Mouse (Mus musculus): ENCODE measurements around the gene Ugt1a2.
A peak's percentile ranks its signal among the peaks of the same experiment; 100 is the strongest.
"Not testable (repeated sequence)": the region's sequence is repeated elsewhere in the genome, so short reads cannot be mapped to it uniquely, and the experiment has no call there.

Gene Ugt1a2

GRCm38 (mm10) chr1:88217576-88217975 lies 17.2 kb downstream of the Ugt1a2 start:
- DNase-seq (ENCODE audit: low read depth, low spot score) = peak; percentile 24

- DNase-seq (ENCODE audit: low read depth, low spot score) = peak; percentile 16
Observed at GRCm38 (mm10) chr1:88218051-88218450, 17.6 kb downstream of the Ugt1a2 start.

GRCm38 (mm10) chr1:88218591-88218990 lies 18.2 kb downstream of the Ugt1a2 start:
- DNase-seq (ENCODE audit: low read depth, low spot score) = peak; percentile 5

- DNase-seq (ENCODE audit: low read depth, low spot score) = peak; percentile 23
Observed at GRCm38 (mm10) chr1:88219054-88219453, 18.7 kb downstream of the Ugt1a2 start.

- peak; percentile 16 for DNase-seq (ENCODE audit: low read depth, low spot score)
Observed at GRCm38 (mm10) chr1:88220336-88220735, 19.9 kb downstream of the Ugt1a2 start.

GRCm38 (mm10) chr1:88222216-88222615 lies 21.8 kb downstream of the Ugt1a2 start:
- DNase-seq (ENCODE audit: low read depth, low spot score) = peak; percentile 7

- DNase-seq (ENCODE audit: low read depth, low spot score) = peak; percentile 15
Observed at GRCm38 (mm10) chr1:88223011-88223515, 22.7 kb downstream of the Ugt1a2 start.

- peak; percentile 24 for DNase-seq (ENCODE audit: low read depth, low spot score)
Observed at GRCm38 (mm10) chr1:88223591-88223990, 23.2 kb downstream of the Ugt1a2 start.

GRCm38 (mm10) chr1:88224029-88224776 lies 23.8 kb downstream of the Ugt1a2 start:
- DNase-seq (ENCODE audit: low read depth, low spot score) = peak; percentile 29

GRCm38 (mm10) chr1:88225301-88225700 lies 24.9 kb downstream of the Ugt1a2 start:
- DNase-seq (ENCODE audit: low read depth, low spot score) = not testable (repeated sequence)

GRCm38 (mm10) chr1:88225741-88226140 lies 25.3 kb downstream of the Ugt1a2 start:
- DNase-seq (ENCODE audit: low read depth, low spot score) = no peak

GRCm38 (mm10) chr1:88226670-88227379 lies 26.4 kb downstream of the Ugt1a2 start, which contains the start of gene Mroh2a:
Gene Mroh2a, plus strand, starts transcription at chr1:88226986.
- no peak for DNase-seq (ENCODE audit: low read depth, low spot score)

- DNase-seq (ENCODE audit: low read depth, low spot score) = no peak
Observed at GRCm38 (mm10) chr1:88227482-88227881, 27.1 kb downstream of the Ugt1a2 start.

- no peak for DNase-seq (ENCODE audit: low read depth, low spot score)
Observed at GRCm38 (mm10) chr1:88228121-88228520, 27.7 kb downstream of the Ugt1a2 start.

- DNase-seq (ENCODE audit: low read depth, low spot score) = no peak
Observed at GRCm38 (mm10) chr1:88229566-88229965, 29.2 kb downstream of the Ugt1a2 start.

- DNase-seq (ENCODE audit: low read depth, low spot score) = no peak
Observed at GRCm38 (mm10) chr1:88229986-88230385, 29.6 kb downstream of the Ugt1a2 start.

- DNase-seq (ENCODE audit: low read depth, low spot score) = no peak
Observed at GRCm38 (mm10) chr1:88230421-88230820, 30.0 kb downstream of the Ugt1a2 start.

GRCm38 (mm10) chr1:88230981-88231802 lies 30.8 kb downstream of the Ugt1a2 start:
- DNase-seq (ENCODE audit: low read depth, low spot score) = no peak

GRCm38 (mm10) chr1:88231803-88232499 lies 31.6 kb downstream of the Ugt1a2 start:
- no peak for DNase-seq (ENCODE audit: low read depth, low spot score)

GRCm38 (mm10) chr1:88232664-88233380 lies 32.4 kb downstream of the Ugt1a2 start:
- DNase-seq (ENCODE audit: low read depth, low spot score) = no peak

Measured in CD4-positive helper T cell, adult 2 months (primary cell).